Mouse (Mus musculus) layer of hippocampus, postnatal 14 days (tissue): ENCODE data around the gene Alg11. TPM values are rescaled to one million over a fixed set of nuclear protein-coding genes. Genes with fewer than 3 reads are reported as not detected.

Source experiments
- DNase-seq, 2 experiments: peaks; one replicate each; pipeline ENCODE4 v3.0.0; 2021 to 2022; ENCODE audit warnings: low spot score in 2 of 2, mixed read lengths in 1 of 2
- total RNA-seq, 2 experiments: library from RNA; stranded (reverse); gene quantifications; 2 replicates each; pipeline ENCODE4 v1.2.3; 2021

Gene Alg11
- total RNA-seq, 2 experiments from 2014 or later = 28.4 to 34.9 TPM

DNA sequence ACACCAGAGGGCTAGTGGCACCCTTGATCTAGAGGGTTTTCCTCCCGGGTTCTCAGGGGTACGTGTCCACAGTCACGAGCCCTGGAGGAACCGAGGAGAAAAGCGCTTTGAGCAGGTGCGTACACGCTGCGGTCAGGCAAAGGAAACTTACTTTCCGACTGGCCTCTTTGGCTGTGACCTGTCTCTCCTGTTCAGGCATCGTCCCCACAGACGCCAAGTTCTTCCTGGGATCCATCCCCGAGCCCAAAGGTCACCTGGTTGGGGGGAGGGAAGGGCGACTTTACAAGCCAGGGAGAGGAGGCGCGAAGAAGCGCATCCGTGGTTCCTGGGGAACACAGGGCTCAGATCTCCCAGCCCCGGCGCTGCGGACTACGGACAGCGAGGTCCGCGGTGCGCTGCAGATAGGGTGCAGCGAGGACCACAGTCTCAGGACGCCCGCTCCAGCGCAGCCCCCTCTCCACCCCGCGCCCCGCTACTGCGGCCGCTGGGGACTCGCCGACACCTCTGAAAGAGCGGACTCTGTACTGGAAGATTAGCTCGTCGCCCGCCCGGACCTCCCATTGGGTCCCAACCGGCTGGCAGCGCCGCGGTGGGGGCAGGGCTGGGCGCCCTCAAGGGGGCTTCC is 588 bp upstream of the Alg11 start, which contains the start of gene Atp7b:
TSS of gene Atp7b (minus strand) at position 485 of the 625 bp plus-strand sequence.
- no peak for DNase-seq

DNA sequence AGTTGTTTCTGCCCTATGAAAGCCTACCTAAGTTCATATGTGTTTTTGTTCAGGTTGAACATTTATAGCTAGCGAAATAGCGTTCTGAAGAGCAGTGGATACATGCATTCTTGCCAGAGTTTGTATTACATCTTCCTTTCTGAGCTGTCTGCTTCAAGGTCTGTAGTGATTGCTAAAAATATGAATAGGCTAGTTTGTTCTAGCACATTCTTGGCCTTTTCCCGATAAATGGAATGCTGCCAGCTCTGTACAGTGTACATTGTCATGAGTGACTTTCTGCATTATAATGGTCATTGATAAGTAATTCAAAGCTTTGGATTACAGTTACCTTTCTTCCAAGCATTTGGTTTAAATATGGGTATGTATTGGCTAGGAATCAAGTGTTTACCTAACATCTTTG is 605 bp downstream of the Alg11 start:
- DNase-seq = no peak

DNA sequence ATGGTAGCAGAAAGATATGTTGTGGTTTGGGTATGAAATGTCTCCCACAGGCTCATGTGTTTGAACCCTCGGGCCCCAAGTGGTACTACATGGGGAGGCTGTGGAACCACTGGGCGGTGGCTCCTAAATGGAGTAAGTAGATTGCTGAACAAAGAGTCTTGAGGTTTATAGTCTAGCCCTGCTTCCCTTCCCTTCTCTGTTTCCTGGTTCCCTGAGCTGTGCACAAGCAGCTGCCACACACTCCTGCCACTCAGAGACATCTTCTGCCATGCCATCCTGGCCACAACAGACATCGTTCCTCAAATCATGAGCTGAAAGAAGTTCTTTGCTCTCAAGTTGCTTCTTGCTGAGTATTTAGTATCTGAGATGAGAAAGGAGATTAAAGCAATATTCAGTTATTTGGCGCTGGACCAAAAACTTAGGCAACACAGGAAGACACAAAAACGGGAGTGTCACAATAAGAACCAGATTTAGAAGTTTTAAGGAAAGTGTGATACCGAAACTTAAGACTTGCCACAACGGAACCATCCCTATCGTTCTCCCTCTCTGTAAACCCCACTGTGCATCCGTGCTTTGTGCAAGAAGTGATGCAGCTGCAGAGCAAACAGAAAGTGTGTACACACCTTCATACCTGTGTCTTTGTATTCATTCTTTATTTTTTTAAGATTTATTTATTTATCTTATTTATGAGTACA is 18.9 kb downstream of the Alg11 start:
- DNase-seq = no peak

DNA sequence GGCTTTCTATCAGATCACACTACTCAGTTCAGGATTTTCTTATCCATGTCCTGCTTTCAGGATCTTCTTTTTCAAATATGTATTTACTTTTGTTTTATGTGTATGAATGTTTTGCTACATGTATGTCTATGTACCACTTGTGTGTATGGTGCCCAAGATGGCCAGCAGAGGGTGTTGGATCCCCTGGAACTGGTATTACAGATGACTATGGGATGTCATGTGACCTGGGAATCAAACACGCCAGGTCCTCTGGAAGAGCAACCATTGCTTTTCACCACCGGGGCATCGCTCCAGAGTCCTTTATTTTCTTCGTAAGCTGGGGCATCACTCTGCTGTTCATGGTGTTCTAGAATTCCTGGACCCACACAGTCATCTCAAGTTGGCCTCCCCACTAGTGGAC is 28.7 kb downstream of the Alg11 start:
- no peak for DNase-seq

DNA sequence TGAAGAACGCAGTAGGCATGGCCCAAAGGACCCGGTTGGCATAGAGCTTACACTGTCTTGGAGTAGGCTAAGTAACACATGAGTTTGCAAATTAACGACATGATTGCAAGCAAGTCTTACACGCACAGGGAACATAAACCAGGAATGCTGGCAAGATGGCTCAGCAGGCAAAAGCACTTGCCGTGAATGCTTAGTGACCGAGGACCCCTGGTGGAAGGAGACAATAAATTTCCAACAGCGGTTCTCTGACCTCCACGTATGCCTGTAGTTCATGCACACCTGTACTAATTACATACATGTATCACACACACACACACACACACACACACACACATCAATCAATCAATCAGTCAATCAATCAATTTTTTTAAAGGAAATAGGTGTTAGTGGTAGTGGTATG is 31.0 kb downstream of the Alg11 start:
- DNase-seq = no peak

DNA sequence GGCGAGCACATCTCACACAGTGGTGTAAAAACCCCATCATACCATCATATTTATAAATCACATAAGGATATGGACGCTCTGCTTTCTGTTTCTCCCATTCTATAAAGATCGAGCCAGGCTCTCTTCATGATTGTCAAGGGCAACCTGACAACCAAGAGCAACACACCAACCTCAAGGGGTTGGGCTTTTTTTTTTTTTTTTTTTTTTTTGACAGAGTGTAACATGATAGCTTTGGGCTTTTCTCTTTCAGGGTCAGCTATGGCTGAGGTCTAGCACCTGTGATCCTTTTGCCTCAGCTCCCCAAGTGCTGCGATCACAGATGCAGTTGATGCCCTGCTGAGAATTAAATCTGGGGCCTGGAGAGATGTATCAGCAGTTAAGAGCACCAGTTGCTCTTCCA is 46.5 kb downstream of the Alg11 start:
- no peak for DNase-seq

Other genes with a start within 250 kb of the Alg11 start
- not detected for gene Defb50, start 237.2 kb upstream of the Alg11 start, total RNA-seq
- gene Defb2, start 220.8 kb upstream of the Alg11 start, total RNA-seq = not detected
- not detected for gene Defb10, start 201.8 kb upstream of the Alg11 start, total RNA-seq
- not detected for gene Defb9, start 175.3 kb upstream of the Alg11 start, total RNA-seq
- 1 to 10 TPM in 1 of 2 experiments, not detected in 1; 6.9 TPM for gene Defb11, start 154.3 kb upstream of the Alg11 start, total RNA-seq
- gene Defb15, start 128.0 kb upstream of the Alg11 start, total RNA-seq = not detected
- gene Defb35, start 122.4 kb upstream of the Alg11 start, total RNA-seq = not detected
- gene Defb13, start 114.0 kb upstream of the Alg11 start, total RNA-seq = not detected
- gene Fam90a1a, start 102.0 kb upstream of the Alg11 start, total RNA-seq = not detected
- gene Ccdc70, start 90.9 kb upstream of the Alg11 start, total RNA-seq = not detected
- gene Atp7b, start 416 bp upstream of the Alg11 start, total RNA-seq = 1 to 10 TPM; 4.7 to 5.0 TPM
- gene Nek5, start 64.3 kb downstream of the Alg11 start, total RNA-seq = 1 to 10 TPM in 1 of 2 experiments, under 1 TPM in 1; 0.81 to 1.2 TPM
- 1 to 10 TPM; 2.5 to 4.0 TPM for gene Nek3, start 105.7 kb downstream of the Alg11 start, total RNA-seq
- gene Ckap2, start 125.1 kb downstream of the Alg11 start, total RNA-seq = 1 to 10 TPM; 2.4 to 2.8 TPM
- gene Vps36, start 132.1 kb downstream of the Alg11 start, total RNA-seq = 10 to 100 TPM; 31.6 to 37.6 TPM
- gene Thsd1, start 166.6 kb downstream of the Alg11 start, total RNA-seq = 1 to 10 TPM; 5.3 to 6.0 TPM
- not detected for gene Tpte, start 222.7 kb downstream of the Alg11 start, total RNA-seq